Mouse (Mus musculus): ENCODE results near the gene Sp9. TPM values are rescaled to one million over a fixed set of nuclear protein-coding genes. Genes with fewer than 3 reads are reported as not detected.

Gene Sp9
- polyA plus RNA-seq, 1 experiment from 2014 or later, result 1.6 TPM

DNA sequence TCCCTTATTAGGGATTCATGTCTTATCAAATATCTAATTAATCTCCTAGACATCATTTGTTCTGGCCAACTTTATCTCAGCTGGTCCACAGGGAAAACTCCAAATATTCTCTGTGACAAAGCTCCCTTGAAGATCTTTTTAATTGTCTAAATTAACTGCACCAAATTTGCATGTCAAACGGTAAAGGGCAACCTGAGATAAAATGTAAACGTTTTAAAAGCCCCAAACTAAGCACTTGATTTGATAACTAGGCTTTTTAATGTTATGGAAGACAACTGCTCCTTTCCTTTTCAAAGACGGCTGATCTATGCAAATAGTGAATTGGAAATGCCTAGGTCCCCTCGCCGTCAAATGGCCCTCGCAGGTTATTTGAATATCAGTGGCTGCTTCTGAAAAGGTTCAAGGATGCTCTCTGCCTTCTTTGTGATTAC lies 4.4 kb downstream of the Sp9 start:
- H3K4me3 ChIP-seq, result peak overlapping the region; percentile 13
- H3K36me3 ChIP-seq, result no peaks in the 10 kb centered on the region
- peaks cover 84% of the 10 kb centered on the region for H3K27me3 ChIP-seq
- WGBS, result 3% methylated on average over 6 of the region's 6 CpGs
- no peak for ATAC-seq (ENCODE audit: low FRiP score, low read depth)
- H3K27ac ChIP-seq, result no peak overlapping the region
- no peaks in the 10 kb centered on the region for H3K9me3 ChIP-seq
- H3K9ac ChIP-seq, result no peak overlapping the region
- H3K4me1 ChIP-seq, result peaks cover 64% of the 10 kb centered on the region
- peak overlapping the region; percentile 21; the same call in 1 of the 2 replicates for H3K4me2 ChIP-seq (replicated peaks)

- 1% methylated on average over 38 of the region's 38 CpGs for WGBS
- Histone ChIP-seq H3K27me3 (peaks cover 84% of the 10 kb centered on the region), H3K4me2 (replicated peaks) (peak overlapping the region; percentile 56), H3K9me3 (no peaks in the 10 kb centered on the region), H3K4me1 (peaks cover 57% of the 10 kb centered on the region), H3K36me3 (no peaks in the 10 kb centered on the region), H3K9ac (peak overlapping the region; percentile 61), H3K4me3 (peak overlapping the region; percentile 33), H3K27ac (peak overlapping the region; percentile 7; the same call in 1 of the 2 replicates)
- no peak for ATAC-seq (ENCODE audit: low FRiP score, low read depth)
Observed at GRCm38 (mm10) chr2:73277021-73277708, 5.4 kb downstream of the Sp9 start.

GRCm38 (mm10) chr2:73277709-73278075 lies 6.0 kb downstream of the Sp9 start:
- 3% methylated on average over 18 of the region's 18 CpGs for WGBS
- ATAC-seq (ENCODE audit: low FRiP score, low read depth), result no peak
- peak overlapping the region; percentile 33 for H3K4me3 ChIP-seq
- peaks cover 80% of the 10 kb centered on the region for H3K27me3 ChIP-seq
- peak overlapping the region; percentile 61 for H3K9ac ChIP-seq
- H3K9me3 ChIP-seq, result no peaks in the 10 kb centered on the region
- H3K27ac ChIP-seq, result 0 out of 2 replicates have a peak overlapping the region, but pooled peaks have one; percentile 7
- peak overlapping the region; percentile 56 for H3K4me2 ChIP-seq (replicated peaks)
- no peaks in the 10 kb centered on the region for H3K36me3 ChIP-seq
- H3K4me1 ChIP-seq, result peaks cover 53% of the 10 kb centered on the region

DNA sequence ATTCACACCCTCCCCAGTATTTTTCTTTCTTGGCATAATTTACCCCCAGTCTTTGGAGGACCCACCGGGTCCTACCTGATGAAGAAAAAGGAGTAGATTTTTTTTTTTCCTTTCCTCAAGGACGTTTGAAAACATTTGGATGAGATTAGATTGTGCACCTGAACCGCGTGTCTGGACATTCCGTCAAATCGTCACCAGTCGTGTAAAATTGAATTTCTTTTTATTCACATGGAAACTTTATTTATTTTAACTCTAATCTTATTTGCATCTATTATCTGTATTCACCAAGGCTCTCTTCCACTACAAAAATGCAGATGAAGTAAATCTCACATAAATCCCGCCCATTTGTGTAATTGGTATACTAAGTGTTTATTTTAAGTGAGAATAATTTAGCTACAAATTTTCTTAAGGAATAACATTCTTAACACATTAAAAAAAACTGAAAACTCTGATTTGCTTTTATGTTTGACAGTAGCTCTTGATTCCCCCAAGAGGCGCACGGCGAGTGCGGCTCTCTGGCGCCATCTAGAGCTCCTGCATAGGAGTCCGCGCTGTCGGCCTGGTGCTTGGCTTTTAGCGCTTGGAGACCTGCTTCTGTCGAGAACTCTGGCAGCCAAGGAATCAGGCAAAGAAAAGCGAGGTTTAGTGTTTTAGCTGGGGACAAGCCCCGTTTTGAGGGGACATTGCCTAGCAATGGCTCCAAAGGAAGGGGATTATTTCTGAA lies 6.6 kb downstream of the Sp9 start:
- peaks cover 47% of the 10 kb centered on the region for H3K4me1 ChIP-seq

DNA sequence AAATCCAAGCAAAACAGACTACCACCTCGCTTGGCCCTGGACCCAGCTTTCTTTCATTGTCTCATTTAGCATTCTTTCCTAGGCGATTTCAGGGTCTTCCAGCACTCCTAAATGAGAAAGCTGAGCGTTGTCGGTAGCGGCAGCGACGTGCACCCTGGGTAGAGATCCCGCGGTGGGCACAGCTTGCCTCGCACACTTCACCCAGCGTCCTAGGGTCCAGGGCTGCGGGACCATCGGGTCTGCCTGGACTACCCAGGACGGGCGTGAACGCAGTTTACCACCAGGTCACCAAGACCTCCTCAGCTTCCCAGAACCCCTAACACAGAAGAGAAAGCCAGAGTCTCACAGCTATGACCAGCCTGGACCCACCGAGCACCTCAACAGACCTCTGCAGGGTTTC lies 7.1 kb downstream of the Sp9 start:
- Histone ChIP-seq H3K4me3 (peak overlapping the region; percentile 30), H3K9me3 (no peaks in the 10 kb centered on the region), H3K27ac (no peak overlapping the region), H3K4me2 (replicated peaks) (peak overlapping the region; percentile 55), H3K9ac (no peak overlapping the region), H3K36me3 (no peaks in the 10 kb centered on the region), H3K27me3 (peaks cover 68% of the 10 kb centered on the region), H3K4me1 (peaks cover 42% of the 10 kb centered on the region)
- WGBS, result under 1% methylated on average over 17 of the region's 17 CpGs
- no peak for ATAC-seq (ENCODE audit: low FRiP score, low read depth)

More for the DNA sequence above, 6.6 kb downstream of the Sp9 start:
- Histone ChIP-seq H3K9ac (no peak overlapping the region), H3K9me3 (no peaks in the 10 kb centered on the region), H3K4me2 (replicated peaks) (peak overlapping the region; percentile 56), H3K4me3 (peak overlapping the region; percentile 30), H3K27me3 (peaks cover 74% of the 10 kb centered on the region), H3K27ac (no peak overlapping the region), H3K36me3 (no peaks in the 10 kb centered on the region)
- WGBS, result 2% methylated on average over 20 of the region's 20 CpGs
- ATAC-seq (ENCODE audit: low FRiP score, low read depth), result 0 out of 2 replicates have a peak, but pooled peaks have one; percentile 56

DNA sequence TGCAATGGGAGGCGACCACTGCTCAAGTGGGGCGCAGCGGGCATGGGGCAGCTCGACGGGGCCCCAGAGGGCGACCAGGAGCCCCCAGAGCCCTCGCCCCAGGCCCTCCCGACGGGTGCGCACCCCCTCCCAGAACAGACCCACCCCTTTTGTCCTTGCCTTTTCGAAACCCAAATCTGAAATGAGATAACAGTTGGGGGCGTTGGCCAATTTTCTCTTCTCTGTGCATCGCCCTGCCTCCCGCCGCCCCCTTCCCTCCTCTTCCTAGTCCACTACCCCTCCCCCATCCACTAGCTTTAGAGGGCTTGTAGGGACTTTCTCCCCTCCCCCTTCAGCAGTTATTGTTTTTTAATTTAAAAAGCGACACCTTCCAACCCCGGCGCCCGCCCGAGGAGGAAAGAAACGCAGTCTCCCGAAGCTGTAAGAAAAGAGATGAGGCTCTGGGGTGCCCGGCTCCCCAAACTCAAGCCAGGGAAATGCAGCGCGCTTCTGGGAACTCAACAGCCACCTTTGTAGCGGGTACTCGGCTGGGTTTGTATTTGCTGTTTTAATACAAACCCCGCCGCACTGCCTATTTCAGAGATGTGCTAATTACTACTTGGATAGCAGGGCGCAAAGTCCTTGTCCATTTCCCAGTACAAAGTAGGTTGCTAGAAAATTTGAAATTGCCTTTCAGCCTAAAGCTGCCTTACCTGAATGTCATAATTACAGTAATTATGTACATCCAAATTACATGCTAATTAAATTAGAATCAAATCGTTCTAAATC lies 7.7 kb downstream of the Sp9 start:
- Histone ChIP-seq H3K36me3 (no peaks in the 10 kb centered on the region), H3K4me2 (replicated peaks) (peak overlapping the region; percentile 55), H3K27ac (no peak overlapping the region), H3K9me3 (no peaks in the 10 kb centered on the region), H3K27me3 (peaks cover 62% of the 10 kb centered on the region), H3K9ac (no peak overlapping the region), H3K4me1 (peaks cover 36% of the 10 kb centered on the region), H3K4me3 (peak overlapping the region; percentile 30)
- no peak for ATAC-seq (ENCODE audit: low FRiP score, low read depth)
- WGBS, result under 1% methylated on average over 29 of the region's 31 CpGs

DNA sequence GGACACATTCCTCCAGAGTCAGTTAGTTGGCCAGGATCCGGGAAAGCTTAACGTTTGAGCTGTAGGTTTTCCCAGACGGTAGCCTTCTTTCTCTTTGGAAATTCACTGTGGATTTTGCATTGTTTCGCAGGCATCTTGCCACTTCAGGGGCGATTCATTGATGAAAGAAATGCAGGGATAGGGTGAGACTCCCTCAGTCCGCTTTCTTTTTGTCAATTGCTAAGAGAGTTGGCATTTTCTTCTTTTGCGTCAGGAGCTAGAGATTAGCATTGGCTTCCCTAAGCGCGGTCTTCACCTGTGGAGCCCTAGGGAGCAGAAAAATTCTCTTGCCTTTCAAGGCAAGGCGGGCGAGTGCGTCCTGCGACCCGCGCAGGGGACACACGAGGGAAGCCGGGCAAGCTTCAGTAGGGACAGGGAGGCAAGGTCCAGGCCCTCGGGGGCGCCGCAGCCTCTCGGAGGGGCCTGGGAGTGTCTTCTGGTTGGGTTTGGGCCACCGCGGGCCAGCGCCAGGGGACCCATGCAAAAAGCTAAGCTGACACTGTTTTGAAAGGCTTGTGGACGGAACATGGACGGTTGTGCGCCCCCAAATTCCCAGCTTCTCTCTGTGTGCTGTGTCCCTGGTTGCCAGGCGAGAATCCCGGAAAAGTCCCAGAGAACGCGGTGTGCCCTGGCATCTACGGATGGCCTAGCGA lies 8.8 kb downstream of the Sp9 start:
- no peaks in the 10 kb centered on the region for H3K9me3 ChIP-seq
- H3K27ac ChIP-seq, result no peak overlapping the region
- peaks cover 58% of the 10 kb centered on the region for H3K27me3 ChIP-seq
- 0 out of 2 replicates have a peak overlapping the region, but pooled peaks have one; percentile 1 for H3K9ac ChIP-seq
- no peak for ATAC-seq (ENCODE audit: low FRiP score, low read depth)
- no peaks in the 10 kb centered on the region for H3K36me3 ChIP-seq
- WGBS, result 3% methylated on average over 33 of the region's 33 CpGs
- H3K4me3 ChIP-seq, result peak overlapping the region; percentile 27
- peak overlapping the region; percentile 51 for H3K4me2 ChIP-seq (replicated peaks)
- H3K4me1 ChIP-seq, result peaks cover 33% of the 10 kb centered on the region

DNA sequence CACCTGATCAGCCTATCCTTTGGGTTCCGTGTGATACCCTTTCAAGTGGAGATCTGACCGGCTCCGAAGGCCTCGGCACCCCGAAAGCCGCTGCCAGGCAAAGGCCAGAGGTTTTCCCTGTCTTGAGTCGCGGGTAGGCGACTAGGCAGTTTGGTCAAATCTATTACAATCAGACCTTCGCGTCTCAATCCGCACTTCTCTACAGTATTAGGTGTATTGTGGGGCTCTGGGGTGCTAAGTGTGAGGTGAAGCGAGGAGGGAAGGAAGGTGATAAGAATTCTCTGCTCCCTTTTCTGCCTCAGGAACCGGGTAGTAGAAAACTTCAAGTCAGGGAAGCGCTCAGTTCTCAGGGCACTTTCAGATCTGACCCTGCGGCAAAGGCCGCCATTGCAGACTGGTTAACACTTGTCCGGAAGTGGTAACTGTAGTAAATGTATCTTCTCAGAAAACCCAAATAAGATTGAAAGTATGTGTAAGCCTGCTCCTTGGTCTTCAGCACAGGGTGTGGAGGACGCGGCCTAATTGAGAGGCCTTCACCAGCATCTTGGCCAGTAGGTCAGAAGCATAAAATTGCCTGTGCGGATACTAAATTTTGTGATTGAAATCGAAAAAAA lies 9.4 kb downstream of the Sp9 start:
- no peak overlapping the region for H3K27ac ChIP-seq
- 0 out of 2 replicates have a peak, but pooled peaks cover 2% of the 10 kb centered on the region for H3K36me3 ChIP-seq
- ATAC-seq (ENCODE audit: low FRiP score, low read depth), result no peak
- peak overlapping the region; percentile 27 for H3K4me3 ChIP-seq
- H3K9ac ChIP-seq, result no peak overlapping the region
- H3K27me3 ChIP-seq, result peaks cover 52% of the 10 kb centered on the region
- H3K4me2 ChIP-seq (replicated peaks), result peak overlapping the region; percentile 51
- WGBS, result 11% methylated on average over 22 of the region's 22 CpGs
- H3K9me3 ChIP-seq, result no peaks in the 10 kb centered on the region
- H3K4me1 ChIP-seq, result peaks cover 33% of the 10 kb centered on the region

- WGBS, result 9% methylated on average over 7 of the region's 7 CpGs
- Histone ChIP-seq H3K36me3 (0 out of 2 replicates have a peak, but pooled peaks cover 6% of the 10 kb centered on the region), H3K4me3 (no peak overlapping the region), H3K9me3 (no peaks in the 10 kb centered on the region), H3K4me1 (peaks cover 33% of the 10 kb centered on the region), H3K9ac (no peak overlapping the region), H3K27me3 (peaks cover 48% of the 10 kb centered on the region), H3K4me2 (replicated peaks) (no peak overlapping the region), H3K27ac (no peak overlapping the region)
- ATAC-seq (ENCODE audit: low FRiP score, low read depth), result no peak
Observed at GRCm38 (mm10) chr2:73281707-73282106, 10.0 kb downstream of the Sp9 start.

DNA sequence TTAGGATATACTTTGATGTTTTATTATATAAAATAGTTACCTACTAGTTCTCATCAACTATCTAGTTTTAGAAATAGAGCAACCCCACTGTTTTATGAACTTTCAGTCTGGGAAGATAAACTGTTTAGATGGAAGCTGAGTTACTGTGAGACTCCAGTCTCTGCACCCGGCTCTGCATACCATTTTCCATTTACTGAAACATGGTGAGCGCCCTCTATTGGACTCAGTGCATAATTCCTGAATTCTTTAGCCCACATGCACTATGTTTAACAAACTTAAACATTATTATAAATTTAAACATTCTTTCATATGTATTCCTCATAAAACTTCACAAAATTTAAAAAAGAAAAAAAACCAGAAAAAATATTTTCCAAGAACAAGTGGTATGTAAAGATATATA lies 13.9 kb downstream of the Sp9 start:
- ATAC-seq (ENCODE audit: low FRiP score, low read depth), result no peak
- no peaks in the 10 kb centered on the region for H3K9me3 ChIP-seq
- no peak overlapping the region for H3K9ac ChIP-seq
- no peak overlapping the region for H3K4me2 ChIP-seq (replicated peaks)
- peaks cover 15% of the 10 kb centered on the region for H3K27me3 ChIP-seq
- no peak overlapping the region for H3K4me3 ChIP-seq
- peaks cover 28% of the 10 kb centered on the region for H3K36me3 ChIP-seq
- no peak overlapping the region for H3K27ac ChIP-seq
- peaks cover 8% of the 10 kb centered on the region; the same call in 1 of the 2 replicates for H3K4me1 ChIP-seq
- WGBS, result 13% methylated on average over 2 of the region's 2 CpGs

DNA sequence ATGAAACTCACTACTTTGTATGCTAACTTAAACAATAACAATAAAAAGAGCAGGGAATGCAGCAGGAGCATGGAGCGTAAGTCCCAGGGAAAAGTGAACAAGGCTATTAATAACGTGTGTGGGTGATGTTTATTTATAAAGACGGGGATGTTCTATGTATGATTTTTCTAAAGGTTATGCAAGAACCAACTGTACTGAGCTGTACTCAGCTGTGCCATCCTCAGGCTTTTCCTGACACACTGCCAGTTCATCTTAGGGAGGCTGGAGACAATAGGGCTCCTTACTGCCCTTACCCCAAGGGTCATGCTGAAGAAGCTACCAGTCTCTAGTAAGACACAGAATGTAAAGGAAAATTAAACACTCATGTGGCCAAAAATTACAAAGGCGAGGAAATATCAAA lies 19.4 kb downstream of the Sp9 start:
- Histone ChIP-seq H3K27me3 (no peaks in the 10 kb centered on the region), H3K9me3 (no peaks in the 10 kb centered on the region), H3K4me3 (no peak overlapping the region), H3K4me2 (replicated peaks) (no peak overlapping the region), H3K4me1 (no peaks in the 10 kb centered on the region), H3K27ac (no peak overlapping the region), H3K36me3 (peaks cover 56% of the 10 kb centered on the region), H3K9ac (no peak overlapping the region)
- 92% methylated on average over 4 of the region's 4 CpGs for WGBS
- ATAC-seq (ENCODE audit: low FRiP score, low read depth), result no peak

All from limb, embryonic 13.5 days (tissue).